Mouse (Mus musculus): ENCODE measurements around the gene Hist1h2bh.

Gene Hist1h2bh

DNA sequence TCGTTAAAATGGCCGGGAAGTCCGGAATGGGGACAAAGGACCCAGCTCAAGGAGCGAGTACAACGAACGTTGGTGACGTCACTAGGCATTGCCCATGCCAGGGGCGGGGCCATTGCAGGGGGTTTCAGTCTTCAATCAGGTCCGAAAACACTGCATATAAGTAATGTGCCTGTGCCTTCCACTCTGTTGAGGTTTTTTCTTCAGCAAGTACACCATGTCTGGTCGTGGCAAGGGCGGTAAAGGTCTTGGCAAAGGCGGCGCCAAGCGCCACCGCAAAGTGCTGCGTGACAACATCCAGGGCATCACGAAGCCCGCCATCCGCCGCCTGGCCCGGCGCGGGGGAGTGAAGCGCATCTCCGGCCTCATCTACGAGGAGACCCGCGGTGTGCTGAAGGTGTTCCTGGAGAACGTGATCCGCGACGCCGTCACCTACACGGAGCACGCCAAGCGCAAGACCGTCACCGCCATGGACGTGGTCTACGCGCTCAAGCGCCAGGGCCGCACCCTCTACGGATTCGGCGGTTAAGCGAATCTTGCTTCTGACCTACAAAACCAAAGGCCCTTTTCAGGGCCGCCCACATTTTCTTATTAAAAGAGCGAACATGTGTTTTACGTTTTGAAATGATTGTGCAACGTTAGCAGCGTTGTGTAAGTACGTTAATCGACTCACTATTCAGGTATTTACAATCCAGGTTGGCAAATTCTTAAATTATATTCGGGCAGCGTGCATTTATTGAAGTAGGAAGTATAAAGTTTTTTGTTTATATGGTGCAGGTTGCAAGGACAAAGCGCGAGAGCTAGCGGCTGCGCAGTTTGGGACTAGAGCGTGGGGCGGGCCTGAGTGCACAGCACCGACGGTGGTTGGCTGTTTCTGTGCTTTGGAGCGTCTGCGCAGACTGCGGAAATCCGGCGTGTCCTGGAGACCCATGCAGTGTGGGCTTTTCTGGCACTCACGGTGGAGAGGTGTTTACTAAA lies 12.0 kb downstream of the Hist1h2bh start, which contains the start of gene Hist1h4h:
Hist1h4h (plus strand) TSS at position 150 of the 975 bp plus-strand sequence.
- DNase-seq (ENCODE audit: low read depth, low spot score), result peak; percentile 89

DNA sequence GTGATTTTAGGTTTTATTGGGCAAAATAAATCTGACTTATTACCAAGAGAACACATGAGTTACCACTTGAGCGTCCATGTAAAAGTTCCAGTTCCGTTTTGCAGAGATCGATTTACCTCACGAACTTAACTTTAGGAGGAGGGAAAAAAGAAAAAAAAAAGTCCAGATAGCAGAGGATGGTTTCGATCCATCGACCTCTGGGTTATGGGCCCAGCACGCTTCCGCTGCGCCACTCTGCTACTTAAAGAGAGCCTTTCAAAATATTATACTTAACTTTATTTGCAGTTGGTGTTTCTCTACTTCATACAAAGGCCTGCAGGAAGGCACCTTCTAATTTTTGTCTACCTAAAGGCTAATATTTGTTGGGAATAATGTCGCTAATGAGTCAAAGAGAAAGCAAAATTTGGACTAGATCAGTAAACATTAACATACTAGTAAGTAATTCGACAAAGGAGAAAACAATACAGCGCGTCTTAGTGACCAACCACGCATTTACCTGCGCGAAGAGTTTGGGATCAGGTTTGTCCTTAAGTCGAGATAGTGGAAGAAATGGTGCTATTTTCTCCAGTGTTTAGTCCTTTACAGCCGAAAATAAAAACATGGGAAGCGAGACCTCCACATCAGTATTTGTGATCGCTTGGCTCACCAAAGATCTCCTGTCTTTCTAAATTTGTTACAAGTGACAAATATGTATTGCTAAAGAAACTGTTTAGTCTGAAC lies 12.9 kb downstream of the Hist1h2bh start:
- DNase-seq (ENCODE audit: low read depth, low spot score), result no peak

DNA sequence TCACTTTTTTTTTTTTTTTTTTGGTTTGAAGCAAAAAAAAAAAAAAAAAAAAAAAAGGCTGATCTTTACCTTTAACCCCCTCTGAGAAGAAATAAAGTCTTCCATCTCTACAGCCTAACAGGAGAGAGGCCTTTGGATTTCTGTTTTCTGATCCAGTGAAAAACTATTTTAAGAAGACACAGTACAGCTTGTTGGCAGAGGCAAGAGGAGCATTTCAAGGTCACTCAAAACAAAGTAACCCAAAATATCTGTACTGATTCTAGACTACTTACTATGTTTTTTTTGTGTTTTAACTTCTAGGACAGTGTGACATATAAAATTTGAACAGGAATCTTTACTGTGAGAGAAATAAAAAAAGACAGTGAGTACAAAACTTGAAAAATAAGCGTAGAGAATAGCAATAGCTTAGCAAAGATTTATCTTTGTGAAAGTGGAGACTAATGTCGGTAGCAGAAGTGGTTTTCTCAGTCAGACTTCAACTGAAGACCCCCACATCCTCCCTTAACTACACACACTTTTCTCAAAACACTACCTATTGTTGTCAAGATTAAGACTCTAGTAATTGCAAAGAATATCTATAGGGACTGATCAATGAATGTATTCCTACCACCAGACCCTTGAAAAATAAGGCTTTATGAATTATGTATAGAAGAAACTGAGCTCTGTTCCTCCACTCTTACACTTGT lies 13.6 kb downstream of the Hist1h2bh start:
- no peak for DNase-seq (ENCODE audit: low read depth, low spot score)

DNA sequence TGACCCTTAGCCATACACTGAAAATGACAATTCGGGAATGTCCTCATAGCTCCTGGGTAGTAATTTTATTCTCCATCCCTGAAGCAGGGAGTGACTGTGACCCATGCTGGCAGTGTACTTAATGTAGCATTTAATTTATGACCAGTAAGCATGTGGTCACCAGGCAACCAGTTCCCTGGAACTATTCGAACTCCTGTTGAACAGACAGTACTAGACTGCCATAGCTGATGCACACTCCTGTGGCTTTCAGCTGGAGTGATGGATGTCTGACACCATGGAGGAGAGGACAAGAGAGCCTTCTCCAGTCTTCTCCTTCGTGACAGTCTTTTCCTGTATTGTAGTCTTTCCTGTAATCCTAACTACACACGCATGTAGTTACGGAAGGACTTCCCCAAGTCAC lies 14.2 kb downstream of the Hist1h2bh start:
- no peak for DNase-seq (ENCODE audit: low read depth, low spot score)

DNA sequence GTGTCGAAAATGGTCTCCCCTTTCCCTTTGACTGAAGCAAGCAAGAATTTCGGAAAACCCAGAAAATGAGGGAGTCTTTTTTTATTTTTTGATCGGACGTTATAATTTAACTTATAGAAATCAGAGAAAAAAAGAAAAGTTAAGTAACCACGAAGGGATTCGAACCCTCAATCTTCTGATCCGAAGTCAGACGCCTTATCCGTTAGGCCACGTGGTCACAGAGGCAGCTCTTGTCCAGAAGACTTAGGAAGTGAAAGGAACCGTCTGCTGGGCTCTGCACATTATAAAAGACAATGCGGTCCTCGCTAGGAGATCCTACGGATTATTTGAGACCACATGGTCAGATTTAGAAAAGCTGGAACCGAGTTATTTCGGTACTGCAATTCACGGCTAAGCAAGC lies 16.9 kb downstream of the Hist1h2bh start:
- peak; percentile 88 for DNase-seq (ENCODE audit: low read depth, low spot score)

DNA sequence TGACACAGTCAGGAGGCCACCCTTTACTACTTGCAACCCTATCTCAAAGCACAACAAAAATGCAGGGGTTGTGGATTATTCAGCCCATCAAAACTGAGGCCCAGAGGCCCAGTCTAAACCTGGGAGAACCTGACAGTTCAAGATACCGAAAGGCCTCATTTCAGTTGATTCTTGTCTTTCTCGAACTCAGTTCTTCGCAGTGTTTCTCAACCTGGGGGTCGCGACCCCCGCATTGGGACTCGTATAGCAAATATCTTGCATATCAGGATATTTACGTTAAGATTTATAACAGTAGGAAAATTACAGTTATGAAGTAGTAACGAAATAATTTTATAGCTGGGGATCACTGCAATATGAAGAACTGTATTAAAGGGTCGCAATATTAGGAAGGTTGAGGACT lies 17.3 kb downstream of the Hist1h2bh start:
- DNase-seq (ENCODE audit: low read depth, low spot score), result no peak

DNA sequence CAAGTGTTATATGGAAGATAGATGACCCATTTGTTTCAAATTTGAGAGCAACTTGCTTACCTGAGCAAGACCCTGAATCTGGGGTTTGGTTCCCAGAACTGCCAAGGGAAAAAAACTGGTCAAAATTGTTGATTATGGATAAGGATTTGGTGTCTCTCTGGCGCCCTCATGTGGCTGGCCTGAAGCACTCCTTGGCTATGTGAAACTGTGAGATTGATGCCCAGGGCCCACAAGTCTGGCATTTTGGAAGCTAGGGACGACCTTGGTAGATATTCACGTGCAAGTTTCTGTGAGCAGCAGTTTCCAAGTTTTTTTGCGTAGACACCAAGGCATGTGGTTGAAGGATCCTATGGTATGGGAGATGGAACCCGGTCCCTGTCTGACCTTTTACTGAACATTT lies 18.5 kb downstream of the Hist1h2bh start:
- DNase-seq (ENCODE audit: low read depth, low spot score), result no peak

DNA sequence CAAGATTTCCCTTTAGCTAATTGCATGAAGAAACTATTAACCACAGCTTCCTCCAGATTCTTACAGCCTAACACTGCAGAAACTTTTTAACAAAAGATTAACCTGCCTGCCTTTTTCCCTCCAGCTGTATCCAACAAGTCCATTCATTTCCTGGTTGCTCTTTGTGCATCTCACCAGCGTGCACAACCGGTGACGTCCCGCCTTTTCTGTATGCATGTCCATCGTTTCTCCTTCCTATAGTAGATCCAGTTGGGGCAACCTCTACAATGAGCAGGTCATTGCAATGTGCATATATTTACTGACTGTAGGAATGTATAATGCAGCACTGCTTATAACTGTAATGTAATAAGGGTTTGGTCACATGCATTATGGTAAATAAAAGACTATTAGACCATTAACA lies 19.2 kb downstream of the Hist1h2bh start:
- DNase-seq (ENCODE audit: low read depth, low spot score), result no peak

DNA sequence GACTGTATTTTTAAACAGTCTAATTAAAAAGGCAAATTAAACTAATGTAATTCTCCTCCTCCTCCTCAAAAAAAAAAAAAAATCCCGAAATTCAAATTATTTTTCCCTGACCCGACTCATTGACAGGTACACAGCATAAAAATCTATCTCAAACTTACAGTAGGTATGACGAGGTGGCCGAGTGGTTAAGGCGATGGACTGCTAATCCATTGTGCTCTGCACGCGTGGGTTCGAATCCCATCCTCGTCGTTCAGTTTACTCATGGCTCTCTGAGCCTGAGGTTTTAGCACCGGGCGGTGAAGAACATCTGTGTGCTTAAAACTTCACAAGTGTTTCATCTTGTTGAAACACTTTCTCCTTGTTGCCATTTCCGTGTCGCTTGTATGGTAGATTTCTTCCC lies 21.5 kb downstream of the Hist1h2bh start:
- no peak for DNase-seq (ENCODE audit: low read depth, low spot score)

DNA sequence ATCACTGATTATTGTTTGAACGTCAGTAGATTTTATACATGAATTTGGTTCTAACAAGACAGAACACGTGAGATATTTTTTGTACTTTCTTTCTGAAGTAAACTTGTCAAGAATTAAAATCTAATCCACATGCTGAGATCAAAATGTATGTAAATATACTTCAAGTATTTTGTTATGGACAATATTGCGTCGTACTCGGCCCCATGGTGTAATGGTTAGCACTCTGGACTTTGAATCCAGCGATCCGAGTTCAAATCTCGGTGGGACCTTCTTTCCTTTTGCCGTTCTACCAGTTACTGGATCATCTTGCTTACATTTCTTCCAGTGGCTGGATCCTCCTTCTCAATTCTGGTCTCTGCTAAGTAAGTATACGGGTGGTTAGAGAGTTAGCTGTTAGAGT lies 23.8 kb downstream of the Hist1h2bh start:
- no peak for DNase-seq (ENCODE audit: low read depth, low spot score)

DNA sequence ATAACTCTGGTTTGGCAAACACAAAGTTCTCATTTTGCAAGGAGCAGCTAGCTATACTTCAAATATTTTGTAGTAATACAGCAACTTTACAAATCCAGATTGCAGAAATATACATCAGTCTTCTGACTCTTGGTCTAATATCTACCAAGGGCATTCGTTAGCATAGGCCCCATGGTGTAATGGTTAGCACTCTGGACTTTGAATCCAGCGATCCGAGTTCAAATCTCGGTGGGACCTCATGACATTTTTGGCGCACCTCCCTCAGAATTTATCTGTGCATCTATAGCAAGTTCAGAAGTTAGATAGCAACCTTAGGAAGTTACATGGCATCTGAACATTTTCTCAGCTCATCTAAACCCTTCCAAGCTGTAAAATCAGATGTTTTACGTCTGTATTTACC lies 24.3 kb downstream of the Hist1h2bh start:
- DNase-seq (ENCODE audit: low read depth, low spot score), result no peak

DNA sequence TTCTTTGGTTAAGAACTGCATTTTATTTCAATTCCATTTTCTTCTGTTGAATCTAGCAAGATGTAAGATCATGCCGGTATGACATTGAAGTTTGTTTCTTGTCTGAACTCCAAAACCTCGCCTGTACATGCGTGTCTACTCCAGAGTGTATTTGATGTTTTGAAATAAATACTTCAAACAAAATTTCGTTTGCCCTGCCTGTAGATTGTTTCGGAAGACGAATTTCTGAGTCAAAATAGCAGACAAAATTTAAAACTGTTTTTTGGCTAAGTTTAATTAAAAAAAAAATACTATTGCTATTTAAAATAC lies 24.9 kb downstream of the Hist1h2bh start:
- DNase-seq (ENCODE audit: low read depth, low spot score), result no peak

DNA sequence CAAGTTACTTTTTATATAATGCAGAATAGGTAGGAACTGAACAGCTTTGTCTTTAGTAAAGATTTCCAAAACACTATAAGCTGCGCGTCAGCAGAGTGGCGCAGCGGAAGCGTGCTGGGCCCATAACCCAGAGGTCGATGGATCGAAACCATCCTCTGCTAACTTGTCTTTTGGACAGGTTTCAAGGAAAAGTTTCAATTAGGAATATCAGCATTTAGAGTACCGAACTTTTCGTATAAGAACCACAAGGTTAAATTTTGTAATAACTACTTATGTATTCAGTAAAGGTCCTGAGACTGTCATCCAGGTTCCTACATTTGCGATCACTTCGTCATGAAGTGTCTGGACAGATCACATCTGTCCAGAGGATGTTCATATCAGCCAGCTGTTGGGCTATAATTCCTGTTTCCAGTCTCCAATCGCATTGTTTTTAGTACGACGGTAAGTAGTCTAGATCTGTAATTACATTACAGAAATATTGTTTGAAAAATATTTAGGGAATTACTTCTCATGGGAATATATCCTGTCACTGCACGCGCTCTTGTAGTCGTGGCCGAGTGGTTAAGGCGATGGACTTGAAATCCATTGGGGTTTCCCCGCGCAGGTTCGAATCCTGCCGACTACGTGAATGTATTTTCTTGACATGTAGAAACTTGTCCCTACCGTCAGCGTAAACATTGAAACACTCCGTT lies 25.4 kb downstream of the Hist1h2bh start:
- peak; percentile 72 for DNase-seq (ENCODE audit: low read depth, low spot score)

DNA sequence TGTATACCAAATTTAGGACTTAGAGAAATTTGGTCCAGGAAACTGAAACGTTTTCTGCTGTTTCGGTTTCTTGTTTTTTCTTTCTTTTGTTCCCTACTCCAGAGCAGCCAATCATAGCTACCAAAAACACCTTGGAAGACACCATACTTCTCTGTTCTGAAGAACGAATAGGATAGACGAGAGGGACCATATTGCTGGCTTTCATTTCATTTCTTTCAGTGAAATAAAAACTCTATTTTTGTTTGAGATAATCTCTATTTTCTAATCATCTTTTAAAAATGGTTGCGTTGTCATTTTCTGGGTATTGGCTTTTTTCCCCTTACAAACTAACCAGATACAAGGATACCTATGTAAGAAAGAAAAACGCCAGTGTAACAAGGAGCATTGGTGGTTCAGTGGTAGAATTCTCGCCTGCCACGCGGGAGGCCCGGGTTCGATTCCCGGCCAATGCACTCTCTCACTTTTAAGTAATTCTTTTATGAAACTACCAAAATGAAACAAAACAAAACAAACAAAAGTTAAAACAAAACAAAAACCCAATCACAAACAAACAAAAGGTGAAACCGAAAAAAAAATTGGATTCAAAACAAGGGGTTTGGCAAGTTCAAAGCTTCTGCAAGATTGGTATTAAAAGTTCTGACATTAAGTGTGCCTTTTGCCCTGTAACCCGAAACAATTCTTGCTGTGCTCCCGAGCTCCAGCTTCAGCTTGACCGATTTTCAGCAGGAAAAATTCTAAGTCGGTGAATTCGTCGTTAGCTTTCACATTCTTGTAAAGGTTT lies 26.2 kb downstream of the Hist1h2bh start:
- peak; percentile 64 for DNase-seq (ENCODE audit: low read depth, low spot score)

DNA sequence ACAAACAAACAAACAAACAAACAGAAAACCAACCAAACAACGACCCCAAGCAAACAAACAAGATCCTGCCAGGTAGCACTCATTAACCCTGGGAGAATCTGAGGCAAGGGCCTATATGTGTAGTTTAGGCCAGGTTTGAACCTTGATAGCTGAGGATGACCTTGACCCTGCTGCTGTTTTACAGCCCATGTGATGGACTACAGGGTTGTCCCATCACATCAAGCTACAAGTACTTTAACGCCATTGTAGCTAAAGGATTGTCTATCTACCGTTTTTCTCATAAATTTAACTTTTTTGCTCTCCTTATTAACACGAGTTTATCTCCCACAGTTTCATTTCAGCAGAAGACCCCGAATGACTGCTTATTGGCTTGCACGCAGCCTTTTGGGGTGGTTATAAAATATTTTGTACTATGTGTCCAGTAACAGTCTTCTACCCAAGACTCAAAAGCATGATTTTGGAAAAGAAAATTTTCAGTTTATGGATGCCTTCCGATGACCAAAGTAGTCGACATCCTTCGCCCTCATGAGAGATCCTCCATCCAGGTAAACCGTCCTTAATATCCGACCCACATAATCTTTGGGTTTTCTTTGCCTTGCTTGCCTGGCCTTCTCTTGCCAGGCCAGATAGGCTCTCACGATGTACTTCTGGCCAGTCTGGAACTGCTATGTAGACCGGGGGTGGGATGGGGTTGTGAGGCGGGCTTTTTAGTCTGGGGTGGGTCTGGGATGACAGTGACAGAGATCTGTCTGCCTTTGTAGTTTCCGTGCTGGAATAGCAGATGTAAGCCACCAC lies 27.2 kb downstream of the Hist1h2bh start:
- DNase-seq (ENCODE audit: low read depth, low spot score), result no peak

DNA sequence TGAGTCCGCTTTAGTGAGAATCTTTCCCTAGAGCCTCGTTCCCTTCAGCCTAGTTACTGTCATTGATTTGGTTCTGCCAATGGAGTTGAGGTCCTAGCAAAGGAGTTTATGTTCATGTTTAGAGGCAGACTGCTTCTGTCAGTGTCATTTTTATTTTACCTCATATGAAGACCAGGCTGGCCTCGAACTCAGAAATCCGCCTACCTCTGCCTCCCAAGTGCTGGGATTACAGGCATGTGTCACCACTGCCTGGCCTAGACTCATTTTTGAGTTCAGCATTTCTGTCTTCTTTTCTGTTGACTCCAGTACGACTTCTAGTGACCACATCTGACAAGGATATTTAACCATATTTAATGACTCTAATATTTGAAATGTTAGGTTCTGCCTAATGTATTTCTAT lies 27.9 kb downstream of the Hist1h2bh start:
- no peak for DNase-seq (ENCODE audit: low read depth, low spot score)

DNA sequence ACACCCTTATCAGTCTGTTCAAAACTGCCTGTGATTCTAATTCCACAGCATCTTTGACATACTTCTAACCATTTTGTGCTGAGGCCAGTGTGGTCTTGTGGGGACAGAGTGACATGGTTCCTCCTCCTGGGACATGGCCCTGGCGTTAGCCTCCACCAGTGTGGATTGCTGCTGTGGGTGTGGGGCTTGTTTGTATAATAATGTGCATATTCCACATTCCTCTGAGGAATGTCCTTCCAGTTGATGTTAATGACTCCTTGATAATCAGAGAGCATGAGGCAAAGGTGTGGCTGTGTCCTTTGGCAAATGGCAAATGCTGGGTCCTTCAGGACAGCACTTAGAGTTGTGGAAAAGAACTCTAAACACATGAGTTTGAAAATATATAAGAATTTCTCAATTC lies 29.7 kb downstream of the Hist1h2bh start:
- DNase-seq (ENCODE audit: low read depth, low spot score), result no peak

DNA sequence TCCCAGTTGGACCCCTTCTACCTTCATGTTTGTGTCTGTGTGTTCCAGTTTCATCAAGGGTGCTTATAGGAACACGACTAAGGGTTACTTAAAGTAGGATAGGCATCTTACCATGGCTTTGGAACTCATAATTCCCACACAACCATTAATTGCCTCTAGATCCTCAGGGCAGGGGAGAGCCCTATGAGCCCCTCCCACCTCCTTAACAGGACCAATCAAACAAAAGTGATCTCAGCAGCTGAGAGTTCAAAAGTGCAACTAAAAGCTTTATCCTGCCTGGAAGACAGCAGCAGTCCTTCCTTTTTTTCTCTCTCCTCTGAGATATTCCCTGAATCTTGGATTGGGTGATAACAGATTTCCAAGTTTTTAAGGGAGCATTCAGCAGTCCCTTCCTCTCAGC lies 33.1 kb downstream of the Hist1h2bh start:
- DNase-seq (ENCODE audit: low read depth, low spot score), result no peak

DNA sequence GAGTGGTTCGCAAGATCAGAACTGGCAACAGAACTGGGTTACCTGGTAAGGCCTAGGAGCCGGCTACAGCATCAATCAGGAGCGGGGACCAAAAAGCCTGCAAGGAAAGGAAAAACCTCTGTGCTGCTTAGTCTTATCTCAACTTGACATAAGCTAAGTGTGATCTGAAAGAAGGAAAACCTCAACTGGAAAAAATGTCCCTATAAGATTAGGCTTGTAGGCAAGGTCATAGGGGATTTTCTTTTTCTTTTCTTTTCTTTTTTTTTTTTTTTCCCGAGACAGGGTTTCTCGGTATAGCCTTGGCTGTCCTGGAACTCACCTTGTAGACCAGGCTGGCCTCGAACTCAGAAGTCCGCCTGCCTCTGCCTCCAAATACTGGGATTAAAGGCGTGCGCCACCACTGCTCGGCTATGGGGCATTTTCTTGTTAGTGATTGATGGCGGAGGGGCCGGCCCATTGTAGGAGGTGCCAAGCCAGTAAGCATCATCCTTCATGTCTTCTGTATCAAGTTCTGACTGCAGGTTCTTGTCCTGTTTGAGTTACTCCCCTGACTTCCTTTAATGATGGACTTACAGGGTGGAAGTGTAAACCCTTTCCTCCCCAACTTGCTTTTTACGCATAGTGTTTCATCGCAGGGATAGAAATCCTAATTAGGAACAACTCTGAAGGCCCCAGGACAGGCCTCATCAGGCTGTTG lies 36.2 kb downstream of the Hist1h2bh start:
- no peak for DNase-seq (ENCODE audit: low read depth, low spot score)

DNA sequence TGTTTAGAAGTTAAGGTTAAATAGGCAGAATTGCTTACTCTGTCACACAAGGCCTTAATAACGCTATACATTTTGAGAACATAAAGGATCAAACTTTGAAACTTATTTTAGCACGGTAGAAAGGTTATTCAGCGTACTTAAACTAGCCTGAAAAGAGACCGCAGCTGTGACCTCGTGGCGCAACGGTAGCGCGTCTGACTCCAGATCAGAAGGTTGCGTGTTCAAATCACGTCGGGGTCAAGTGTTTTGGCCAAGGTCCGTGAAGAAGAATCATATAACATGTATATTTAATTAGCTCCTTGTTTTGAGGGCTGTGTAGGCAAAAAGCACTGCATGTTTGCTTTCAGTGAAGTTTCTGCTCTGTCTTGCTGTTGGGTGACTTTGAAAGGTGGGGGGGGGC lies 36.8 kb downstream of the Hist1h2bh start:
- no peak for DNase-seq (ENCODE audit: low read depth, low spot score)
